Mouse (Mus musculus) forebrain, postnatal 0 days (tissue): ENCODE data around the gene Gm28102. TPM values are rescaled to one million over a fixed set of nuclear protein-coding genes. Genes with fewer than 3 reads are reported as not detected.
"Not testable (repeated sequence)": the region's sequence is repeated elsewhere in the genome, so short reads cannot be mapped to it uniquely, and the experiment has no call there.

ENCODE experiments used
- ATAC-seq: fragments of 200-750 bp; cut with Nextera tagmentation; 2 replicates; pipeline ENCODE4 v1.8.0; 2017; ENCODE audit warnings: mild to moderate bottlenecking, moderate library complexity
- DNase-seq: peaks from one replicate; pipeline ENCODE4 v3.0.0-alpha.2; 2015
- H3K27ac ChIP-seq: fragments of 300-500 bp; sonication (generic); 2 replicates; pipeline ENCODE4 v1.5.1; 2014; ENCODE audit warnings: low read depth, mild to moderate bottlenecking, antibody characterized with exemption, low read length, moderate library complexity, mixed read lengths
- H3K27me3 ChIP-seq: fragments of 300-500 bp; sonication (generic); 2 replicates; pipeline ENCODE4 v1.6.1; 2014; ENCODE audit warnings: mild to moderate bottlenecking, low read length, mixed read lengths; ENCODE audit not compliant: insufficient read depth
- H3K36me3 ChIP-seq: fragments of 300-500 bp; sonication (generic); 2 replicates; pipeline ENCODE4 v1.6.1; 2014; ENCODE audit warnings: mild to moderate bottlenecking, moderate library complexity; ENCODE audit not compliant: insufficient read depth
- H3K4me1 ChIP-seq: fragments of 300-500 bp; sonication (generic); 2 replicates; pipeline ENCODE4 v1.6.1; 2014; ENCODE audit warnings: antibody characterized with exemption; ENCODE audit not compliant: insufficient read depth
- H3K4me2 ChIP-seq: fragments of 300-500 bp; sonication (generic); 2 replicates; pipeline ENCODE4 v1.6.1; 2014; ENCODE audit warnings: low read depth, mild to moderate bottlenecking, moderate library complexity
- H3K4me3 ChIP-seq: fragments of 300-500 bp; sonication (generic); 2 replicates; pipeline ENCODE4 v1.5.1; 2014; ENCODE audit warnings: low read depth, low read length, mixed read lengths
- H3K9ac ChIP-seq: fragments of 300-500 bp; sonication (generic); 2 replicates; pipeline ENCODE4 v1.6.1; 2014; ENCODE audit warnings: mild to moderate bottlenecking
- H3K9me3 ChIP-seq: fragments of 300-500 bp; sonication (generic); 2 replicates; pipeline ENCODE4 v1.6.1; 2016; ENCODE audit warnings: low read length
- WGBS: fragments of 180-500 bp; shearing (Covaris S2); extraction: QIAGEN DNeasy Blood & Tissue Kit; methylation state at CpG from one replicate; pipeline ENCODE4 v1.1.7; 2014; 5-methylcytosine and 5-hydroxymethylcytosine counted together
- polyA plus RNA-seq: library from polyadenylated mRNA; unstranded; fragments of >200 nt; fragmentation: Nextera tagmentation; extraction: Ambion mirVana; gene quantifications from 2 replicates; pipeline ENCODE4 v1.2.1, GENCODE M21; 2015
- total RNA-seq: library from RNA; depleted of rRNA; stranded (reverse); fragments of >200 nt; gene quantifications from 2 replicates; pipeline ENCODE4 v1.2.3, GENCODE M21; 2014; rRNA removed

The Gm28102 gene
- not detected in 2 replicates for total RNA-seq
- not detected in 2 replicates for polyA plus RNA-seq

DNA sequence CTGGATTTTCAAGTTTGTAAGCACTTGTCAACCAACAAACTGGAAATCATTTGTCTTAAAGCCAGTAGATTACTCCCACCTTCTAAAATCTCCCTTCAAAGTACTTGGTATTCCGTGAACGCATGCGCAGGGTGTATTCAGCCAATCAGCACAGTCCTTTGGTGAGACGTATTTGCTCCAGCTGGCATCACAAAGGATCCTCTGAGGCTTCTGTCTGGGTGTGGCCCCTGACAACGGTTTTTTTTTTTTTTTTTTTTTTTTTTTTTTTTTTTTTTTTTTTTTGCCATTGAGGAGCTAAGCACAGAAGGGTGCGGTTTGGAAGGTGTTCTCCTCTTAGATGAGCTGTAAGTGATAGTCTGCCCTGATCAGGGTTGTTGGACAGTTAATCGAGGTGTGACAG, at the start of gene Gm28102:
TSS of gene Gm28102 (plus strand) at position 301 of the 400 bp plus-strand sequence.
- 60% methylated on average over 1 of the region's 7 CpGs for WGBS
- not testable (repeated sequence) for H3K27me3 ChIP-seq, H3K4me1 ChIP-seq, H3K9me3 ChIP-seq, H3K27ac ChIP-seq, H3K4me3 ChIP-seq, DNase-seq, H3K4me2 ChIP-seq, H3K9ac ChIP-seq, ATAC-seq, H3K36me3 ChIP-seq
